Mouse (Mus musculus) liver, embryonic 15.5 days (tissue): Measurements from ENCODE around the gene Rinl. TPM values are rescaled to one million over a fixed set of nuclear protein-coding genes. Genes with fewer than 3 reads are reported as not detected.

Experiments used
- ATAC-seq: fragments of 200-750 bp; cut with Nextera tagmentation; 2 replicates; pipeline ENCODE4 v1.8.0; 2017; ENCODE audit warnings: moderate number of reproducible peaks, mild to moderate bottlenecking, moderate library complexity; ENCODE audit not compliant: insufficient read depth
- H3K27ac ChIP-seq: fragments of 300-500 bp; sonication (generic); replicated peaks from 2 replicates; pipeline ENCODE4 v1.5.1; 2015; ENCODE audit warnings: mild to moderate bottlenecking, inconsistent platforms
- H3K27me3 ChIP-seq: fragments of 300-500 bp; sonication (generic); 2 replicates; pipeline ENCODE4 v1.6.1; 2015; ENCODE audit warnings: mild to moderate bottlenecking, inconsistent platforms
- H3K36me3 ChIP-seq: fragments of 300-500 bp; sonication (generic); replicated peaks from 2 replicates; pipeline ENCODE4 v1.6.1; 2015; ENCODE audit warnings: moderate library complexity, mild to moderate bottlenecking, inconsistent platforms
- H3K4me1 ChIP-seq: fragments of 300-500 bp; sonication (generic); replicated peaks from 2 replicates; pipeline ENCODE4 v1.6.1; 2015; ENCODE audit warnings: inconsistent platforms
- H3K4me2 ChIP-seq: fragments of 300-500 bp; sonication (generic); 2 replicates; pipeline ENCODE4 v1.6.1; 2015; ENCODE audit warnings: moderate library complexity, mild to moderate bottlenecking, inconsistent platforms
- H3K4me3 ChIP-seq: fragments of 300-500 bp; sonication (generic); replicated peaks from 2 replicates; pipeline ENCODE4 v1.5.1; 2015; ENCODE audit warnings: mild to moderate bottlenecking, inconsistent platforms
- H3K9ac ChIP-seq: fragments of 300-500 bp; sonication (generic); 2 replicates; pipeline ENCODE4 v1.6.1; 2015; ENCODE audit warnings: moderate library complexity, mild to moderate bottlenecking, inconsistent platforms
- H3K9me3 ChIP-seq: fragments of 300-500 bp; sonication (generic); replicated peaks from 2 replicates; pipeline ENCODE4 v1.6.1; 2016; ENCODE audit warnings: inconsistent platforms
- WGBS: fragments of 180-500 bp; shearing (Covaris S2); methylation state at CpG from one replicate; pipeline ENCODE4 v1.1.7; 2015; ENCODE audit warnings: mixed read lengths; ENCODE audit not compliant: insufficient replicate concordance; 5-methylcytosine and 5-hydroxymethylcytosine counted together
- polyA plus RNA-seq: library from polyadenylated mRNA; unstranded; fragments of >200 nt; fragmentation: Nextera tagmentation; extraction: Ambion mirVana; gene quantifications from 2 replicates; pipeline ENCODE4 v1.2.1, GENCODE M21; 2015

Rinl gene
- polyA plus RNA-seq, 1 experiment from 2014 or later: 10.2 TPM

GRCm38 (mm10) chr7:28838331-28838730 is 49.6 kb downstream of the Rinl start:
- no peaks in the 10 kb centered on the region for H3K27me3 ChIP-seq
- no peaks in the 10 kb centered on the region for H3K9me3 ChIP-seq
- no peak overlapping the region for H3K9ac ChIP-seq
- H3K36me3 ChIP-seq: no peaks in the 10 kb centered on the region
- peaks cover 13% of the 10 kb centered on the region; the same call in 1 of the 2 replicates for H3K4me1 ChIP-seq
- no peak overlapping the region; the same call in 1 of the 2 replicates for H3K27ac ChIP-seq
- 64% methylated on average over 9 of the region's 9 CpGs for WGBS
- H3K4me2 ChIP-seq: no peak overlapping the region
- ATAC-seq: peak; percentile 32; the same call in 1 of the 2 replicates
- H3K4me3 ChIP-seq: no peak overlapping the region

GRCm38 (mm10) chr7:28847273-28847672 is 58.5 kb downstream of the Rinl start:
- ATAC-seq: no peak
- 62% methylated on average over 1 of the region's 1 CpGs for WGBS
- H3K4me1 ChIP-seq: no peaks in the 10 kb centered on the region
- H3K27me3 ChIP-seq: no peaks in the 10 kb centered on the region
- no peak overlapping the region for H3K4me2 ChIP-seq
- H3K9ac ChIP-seq: no peak overlapping the region
- H3K4me3 ChIP-seq: no peak overlapping the region
- H3K27ac ChIP-seq: no peak overlapping the region
- no peaks in the 10 kb centered on the region for H3K36me3 ChIP-seq
- no peaks in the 10 kb centered on the region for H3K9me3 ChIP-seq

Other genes starting within 250 kb of the Rinl start
- gene Sycn, start 248.1 kb upstream of the Rinl start, polyA plus RNA-seq: 0.68 TPM in 1 of 2 replicates, not detected in the other
- gene Nccrp1, start 241.7 kb upstream of the Rinl start, polyA plus RNA-seq: not detected in 2 replicates
- gene Samd4b, start 190.8 kb upstream of the Rinl start, polyA plus RNA-seq: 5.6 and 6.6 TPM in 2 replicates
- gene Pak4, start 190.8 kb upstream of the Rinl start, polyA plus RNA-seq: 17.9 and 19.2 TPM in 2 replicates
- gene Acp7, start 157.6 kb upstream of the Rinl start, polyA plus RNA-seq: not detected in 2 replicates
- 0.15 and 0.24 TPM in 2 replicates for gene Fbxo27, start 96.1 kb upstream of the Rinl start, polyA plus RNA-seq
- gene Fbxo17, start 72.2 kb upstream of the Rinl start, polyA plus RNA-seq: 1.1 and 1.3 TPM in 2 replicates
- gene Mrps12, start 47.1 kb upstream of the Rinl start, polyA plus RNA-seq: 73.3 and 77.7 TPM in 2 replicates
- gene Sars2, start 47.0 kb upstream of the Rinl start, polyA plus RNA-seq: 12.2 and 12.4 TPM in 2 replicates
- gene Ccer2, start 32.8 kb upstream of the Rinl start, polyA plus RNA-seq: not detected in 2 replicates
- gene Sirt2, start 22.2 kb upstream of the Rinl start, polyA plus RNA-seq: 25.9 and 26.0 TPM in 2 replicates
- gene Nfkbib, start 21.5 kb upstream of the Rinl start, polyA plus RNA-seq: 29.4 and 33.3 TPM in 2 replicates
- gene Hnrnpl, start 19.6 kb downstream of the Rinl start, polyA plus RNA-seq: 79.3 and 86.9 TPM in 2 replicates
- 125 and 148 TPM in 2 replicates for gene Ech1, start 36.2 kb downstream of the Rinl start, polyA plus RNA-seq
- 4.8 and 6.4 TPM in 2 replicates for gene Lgals4, start 44.9 kb downstream of the Rinl start, polyA plus RNA-seq
- gene Lgals7, start 74.9 kb downstream of the Rinl start, polyA plus RNA-seq: 0.24 TPM in 1 of 2 replicates, not detected in the other
- 0.08 and 0.15 TPM in 2 replicates for gene Capn12, start 92.5 kb downstream of the Rinl start, polyA plus RNA-seq
- 126 and 147 TPM in 2 replicates for gene Actn4, start 173.4 kb downstream of the Rinl start, polyA plus RNA-seq
- gene Eif3k, start 192.9 kb downstream of the Rinl start, polyA plus RNA-seq: 209 and 222 TPM in 2 replicates
- 21.6 and 26.3 TPM in 2 replicates for gene Map4k1, start 193.1 kb downstream of the Rinl start, polyA plus RNA-seq